Mouse (Mus musculus): ENCODE results near the gene Mrps25. TPM values are rescaled to one million over a fixed set of nuclear protein-coding genes. Genes with fewer than 3 reads are reported as not detected.

Gene Mrps25
- 48.0 and 58.8 TPM in 2 replicates for polyA plus RNA-seq (2011; ENCODE audit: insufficient read length, low read depth, missing spikeins)

GRCm38 (mm10) chr6:92183621-92184131 lies at the start of gene Mrps25:
Mrps25 (minus strand) TSS chr6:92184033.
- Histone ChIP-seq H3K27ac (ENCODE audit: insufficient read depth, low read length) (no peak within 1 kb of the TSS), H3K4me3 (ENCODE audit: insufficient read depth, low read length) (peak within 1 kb of the TSS; percentile 81), H3K4me1 (ENCODE audit: control insufficient read depth, insufficient read depth, low read length) (peaks cover 6% of the 10 kb centered on the region)
- TF ChIP-seq POLR2A (IDR thresholded peaks at IDR 0.05; ENCODE audit: low read depth, low read length): peak; percentile 98
- TF ChIP-seq CTCF (IDR thresholded peaks at IDR 0.05; ENCODE audit: borderline replicate concordance, insufficient read depth, low read length): no peak

GRCm38 (mm10) chr6:92231762-92232161 lies 47.9 kb upstream of the Mrps25 start:
- H3K4me1 ChIP-seq (ENCODE audit: control insufficient read depth, insufficient read depth, low read length): no peaks in the 10 kb centered on the region
- TF ChIP-seq POLR2A (IDR thresholded peaks at IDR 0.05; ENCODE audit: low read depth, low read length): no peak
- TF ChIP-seq CTCF (IDR thresholded peaks at IDR 0.05; ENCODE audit: borderline replicate concordance, insufficient read depth, low read length): no peak
- H3K4me3 ChIP-seq (ENCODE audit: insufficient read depth, low read length): no peak overlapping the region
- H3K27ac ChIP-seq (ENCODE audit: insufficient read depth, low read length): no peak overlapping the region

GRCm38 (mm10) chr6:92231356-92231755 lies 47.5 kb upstream of the Mrps25 start:
- TF ChIP-seq CTCF (IDR thresholded peaks at IDR 0.05; ENCODE audit: borderline replicate concordance, insufficient read depth, low read length) (no peak), POLR2A (IDR thresholded peaks at IDR 0.05; ENCODE audit: low read depth, low read length) (no peak)
- no peak overlapping the region for H3K4me3 ChIP-seq (ENCODE audit: insufficient read depth, low read length)
- no peak overlapping the region for H3K27ac ChIP-seq (ENCODE audit: insufficient read depth, low read length)
- no peaks in the 10 kb centered on the region for H3K4me1 ChIP-seq (ENCODE audit: control insufficient read depth, insufficient read depth, low read length)

- Histone ChIP-seq H3K4me3 (ENCODE audit: insufficient read depth, low read length) (no peak overlapping the region), H3K4me1 (ENCODE audit: control insufficient read depth, insufficient read depth, low read length) (no peaks in the 10 kb centered on the region), H3K27ac (ENCODE audit: insufficient read depth, low read length) (no peak overlapping the region)
- no peak for TF ChIP-seq CTCF (IDR thresholded peaks at IDR 0.05; ENCODE audit: borderline replicate concordance, insufficient read depth, low read length)
- no peak for TF ChIP-seq POLR2A (IDR thresholded peaks at IDR 0.05; ENCODE audit: low read depth, low read length)
Observed at GRCm38 (mm10) chr6:92229586-92229985, 45.8 kb upstream of the Mrps25 start.

GRCm38 (mm10) chr6:92229103-92229502 lies 45.3 kb upstream of the Mrps25 start:
- Histone ChIP-seq H3K27ac (ENCODE audit: insufficient read depth, low read length) (no peak overlapping the region), H3K4me1 (ENCODE audit: control insufficient read depth, insufficient read depth, low read length) (no peaks in the 10 kb centered on the region), H3K4me3 (ENCODE audit: insufficient read depth, low read length) (no peak overlapping the region)
- TF ChIP-seq POLR2A (IDR thresholded peaks at IDR 0.05; ENCODE audit: low read depth, low read length) (no peak), CTCF (IDR thresholded peaks at IDR 0.05; ENCODE audit: borderline replicate concordance, insufficient read depth, low read length) (no peak)

GRCm38 (mm10) chr6:92224981-92225380 lies 41.1 kb upstream of the Mrps25 start:
- Histone ChIP-seq H3K4me1 (ENCODE audit: control insufficient read depth, insufficient read depth, low read length) (no peaks in the 10 kb centered on the region), H3K4me3 (ENCODE audit: insufficient read depth, low read length) (no peak overlapping the region)
- TF ChIP-seq POLR2A (IDR thresholded peaks at IDR 0.05; ENCODE audit: low read depth, low read length): no peak
- TF ChIP-seq CTCF (IDR thresholded peaks at IDR 0.05; ENCODE audit: borderline replicate concordance, insufficient read depth, low read length): no peak

GRCm38 (mm10) chr6:92222021-92222420 lies 38.2 kb upstream of the Mrps25 start:
- TF ChIP-seq POLR2A (IDR thresholded peaks at IDR 0.05; ENCODE audit: low read depth, low read length): no peak
- no peak overlapping the region for H3K27ac ChIP-seq (ENCODE audit: insufficient read depth, low read length)
- H3K4me1 ChIP-seq (ENCODE audit: control insufficient read depth, insufficient read depth, low read length): no peaks in the 10 kb centered on the region

More at GRCm38 (mm10) chr6:92224981-92225380, 41.1 kb upstream of the Mrps25 start:
- no peak overlapping the region for H3K27ac ChIP-seq (ENCODE audit: insufficient read depth, low read length)

GRCm38 (mm10) chr6:92221604-92222003 lies 37.8 kb upstream of the Mrps25 start:
- TF ChIP-seq CTCF (IDR thresholded peaks at IDR 0.05; ENCODE audit: borderline replicate concordance, insufficient read depth, low read length) (no peak), POLR2A (IDR thresholded peaks at IDR 0.05; ENCODE audit: low read depth, low read length) (no peak)
- Histone ChIP-seq H3K4me3 (ENCODE audit: insufficient read depth, low read length) (no peak overlapping the region), H3K4me1 (ENCODE audit: control insufficient read depth, insufficient read depth, low read length) (no peaks in the 10 kb centered on the region), H3K27ac (ENCODE audit: insufficient read depth, low read length) (no peak overlapping the region)

More at GRCm38 (mm10) chr6:92222021-92222420, 38.2 kb upstream of the Mrps25 start:
- no peak overlapping the region for H3K4me3 ChIP-seq (ENCODE audit: insufficient read depth, low read length)

- Histone ChIP-seq H3K4me1 (ENCODE audit: control insufficient read depth, insufficient read depth, low read length) (no peaks in the 10 kb centered on the region), H3K27ac (ENCODE audit: insufficient read depth, low read length) (no peak overlapping the region), H3K4me3 (ENCODE audit: insufficient read depth, low read length) (no peak overlapping the region)
- TF ChIP-seq POLR2A (IDR thresholded peaks at IDR 0.05; ENCODE audit: low read depth, low read length): no peak
- TF ChIP-seq CTCF (IDR thresholded peaks at IDR 0.05; ENCODE audit: borderline replicate concordance, insufficient read depth, low read length): no peak
Observed at GRCm38 (mm10) chr6:92219445-92219844, 35.6 kb upstream of the Mrps25 start.

- TF ChIP-seq POLR2A (IDR thresholded peaks at IDR 0.05; ENCODE audit: low read depth, low read length): peak; percentile 80
- TF ChIP-seq CTCF (IDR thresholded peaks at IDR 0.05; ENCODE audit: borderline replicate concordance, insufficient read depth, low read length): no peak
- H3K27ac ChIP-seq (ENCODE audit: insufficient read depth, low read length): peak within 1 kb of the TSS; percentile 41; the same call in 1 of the 2 replicates
- peak within 1 kb of the TSS; percentile 81 for H3K4me3 ChIP-seq (ENCODE audit: insufficient read depth, low read length)
- no peaks in the 10 kb centered on the region for H3K4me1 ChIP-seq (ENCODE audit: control insufficient read depth, insufficient read depth, low read length)
Observed at GRCm38 (mm10) chr6:92214773-92215449, 31.1 kb upstream of the Mrps25 start, which contains the start of gene Rbsn. Rbsn (minus strand) TSS chr6:92214925.
